Mouse (Mus musculus) liver, embryonic 15.5 days (tissue): ENCODE results near the gene Vti1a. TPM values are rescaled to one million over a fixed set of nuclear protein-coding genes. Genes with fewer than 3 reads are reported as not detected.

Experiments
- ATAC-seq: fragments of 200-750 bp; cut with Nextera tagmentation; 2 replicates; pipeline ENCODE4 v1.8.0; 2017; ENCODE audit warnings: moderate number of reproducible peaks, mild to moderate bottlenecking, moderate library complexity; ENCODE audit not compliant: insufficient read depth
- H3K27ac ChIP-seq: fragments of 300-500 bp; sonication (generic); replicated peaks from 2 replicates; pipeline ENCODE4 v1.5.1; 2015; ENCODE audit warnings: mild to moderate bottlenecking, inconsistent platforms
- H3K27me3 ChIP-seq: fragments of 300-500 bp; sonication (generic); 2 replicates; pipeline ENCODE4 v1.6.1; 2015; ENCODE audit warnings: mild to moderate bottlenecking, inconsistent platforms
- H3K36me3 ChIP-seq: fragments of 300-500 bp; sonication (generic); replicated peaks from 2 replicates; pipeline ENCODE4 v1.6.1; 2015; ENCODE audit warnings: moderate library complexity, mild to moderate bottlenecking, inconsistent platforms
- H3K4me1 ChIP-seq: fragments of 300-500 bp; sonication (generic); replicated peaks from 2 replicates; pipeline ENCODE4 v1.6.1; 2015; ENCODE audit warnings: inconsistent platforms
- H3K4me2 ChIP-seq: fragments of 300-500 bp; sonication (generic); 2 replicates; pipeline ENCODE4 v1.6.1; 2015; ENCODE audit warnings: moderate library complexity, mild to moderate bottlenecking, inconsistent platforms
- H3K4me3 ChIP-seq: fragments of 300-500 bp; sonication (generic); replicated peaks from 2 replicates; pipeline ENCODE4 v1.5.1; 2015; ENCODE audit warnings: mild to moderate bottlenecking, inconsistent platforms
- H3K9ac ChIP-seq: fragments of 300-500 bp; sonication (generic); 2 replicates; pipeline ENCODE4 v1.6.1; 2015; ENCODE audit warnings: moderate library complexity, mild to moderate bottlenecking, inconsistent platforms
- H3K9me3 ChIP-seq: fragments of 300-500 bp; sonication (generic); replicated peaks from 2 replicates; pipeline ENCODE4 v1.6.1; 2016; ENCODE audit warnings: inconsistent platforms
- WGBS: fragments of 180-500 bp; shearing (Covaris S2); methylation state at CpG from one replicate; pipeline ENCODE4 v1.1.7; 2015; ENCODE audit warnings: mixed read lengths; ENCODE audit not compliant: insufficient replicate concordance; 5-methylcytosine and 5-hydroxymethylcytosine counted together
- polyA plus RNA-seq: library from polyadenylated mRNA; unstranded; fragments of >200 nt; fragmentation: Nextera tagmentation; extraction: Ambion mirVana; gene quantifications from 2 replicates; pipeline ENCODE4 v1.2.1, GENCODE M21; 2015

The Vti1a gene
- polyA plus RNA-seq, 1 experiment from 2014 or later: 13.7 TPM

GRCm38 (mm10) chr19:55411894-55412293 is 95.8 kb downstream of the Vti1a start:
- Histone ChIP-seq H3K4me3 (no peak overlapping the region), H3K27me3 (no peaks in the 10 kb centered on the region), H3K9ac (no peak overlapping the region), H3K36me3 (0 out of 2 replicates have a peak, but pooled peaks cover 2% of the 10 kb centered on the region), H3K4me2 (no peak overlapping the region), H3K4me1 (no peaks in the 10 kb centered on the region), H3K27ac (no peak overlapping the region), H3K9me3 (no peaks in the 10 kb centered on the region)
- WGBS: 54% methylated on average over 2 of the region's 2 CpGs
- no peak for ATAC-seq

- Histone ChIP-seq H3K27ac (no peak overlapping the region), H3K4me3 (no peak overlapping the region), H3K9ac (no peak overlapping the region), H3K4me1 (no peaks in the 10 kb centered on the region), H3K4me2 (no peak overlapping the region), H3K27me3 (no peaks in the 10 kb centered on the region), H3K36me3 (0 out of 2 replicates have a peak, but pooled peaks cover 2% of the 10 kb centered on the region), H3K9me3 (no peaks in the 10 kb centered on the region)
- ATAC-seq: no peak
- WGBS: 52% methylated on average over 8 of the region's 8 CpGs
Measured at GRCm38 (mm10) chr19:55414050-55414449, 98.0 kb downstream of the Vti1a start.

DNA sequence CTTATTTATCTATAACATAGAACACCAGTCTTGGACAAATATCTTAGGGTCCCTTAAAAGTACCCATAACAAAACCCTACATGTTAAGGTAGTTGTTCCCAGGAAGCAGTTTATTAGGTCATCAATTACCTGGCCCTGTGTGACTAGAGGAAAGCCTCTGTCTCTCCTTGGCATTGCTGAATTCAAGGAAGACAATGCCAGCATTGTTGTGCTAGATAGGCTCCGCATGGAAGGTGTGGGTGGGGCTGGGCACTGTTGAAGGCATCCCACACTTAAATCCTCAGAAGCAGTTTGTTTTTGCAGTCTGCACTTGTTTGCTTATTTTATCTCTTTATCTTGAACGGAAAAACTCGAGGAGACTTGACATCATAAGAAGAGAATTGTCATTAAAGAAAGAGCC is 102.7 kb downstream of the Vti1a start:
- no peak for ATAC-seq
- Histone ChIP-seq H3K9me3 (no peaks in the 10 kb centered on the region), H3K27ac (no peak overlapping the region), H3K27me3 (no peaks in the 10 kb centered on the region), H3K4me3 (no peak overlapping the region), H3K4me2 (no peak overlapping the region), H3K36me3 (0 out of 2 replicates have a peak, but pooled peaks cover 2% of the 10 kb centered on the region), H3K4me1 (0 out of 2 replicates have a peak, but pooled peaks cover 3% of the 10 kb centered on the region), H3K9ac (no peak overlapping the region)
- 66% methylated on average over 3 of the region's 3 CpGs for WGBS

- Histone ChIP-seq H3K4me3 (no peak overlapping the region), H3K9me3 (no peaks in the 10 kb centered on the region), H3K27ac (no peak overlapping the region), H3K4me1 (0 out of 2 replicates have a peak, but pooled peaks cover 6% of the 10 kb centered on the region), H3K9ac (no peak overlapping the region), H3K4me2 (no peak overlapping the region), H3K27me3 (no peaks in the 10 kb centered on the region), H3K36me3 (0 out of 2 replicates have a peak, but pooled peaks cover 2% of the 10 kb centered on the region)
- no peak for ATAC-seq
- 68% methylated on average over 3 of the region's 3 CpGs for WGBS
Measured at GRCm38 (mm10) chr19:55419961-55420360, 103.9 kb downstream of the Vti1a start.

DNA sequence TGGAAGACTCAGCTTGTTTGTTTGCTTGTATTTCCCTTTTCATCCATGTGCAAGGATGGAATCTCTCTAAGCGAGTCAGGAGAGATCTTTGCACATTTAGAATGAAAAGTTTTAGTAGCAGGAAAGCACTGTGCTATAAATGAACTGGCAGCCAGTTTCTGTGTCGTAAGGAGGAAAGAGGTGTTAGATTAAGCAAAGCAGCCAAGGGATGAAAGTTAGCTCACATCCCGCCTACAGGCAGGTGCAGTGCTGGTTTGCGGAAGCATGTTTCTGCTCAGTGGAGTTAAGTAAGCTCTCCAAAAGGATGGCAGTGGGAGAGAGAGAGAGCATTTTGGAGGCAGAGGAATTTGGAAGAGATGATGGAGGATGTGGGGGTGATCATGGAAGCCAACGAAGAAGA is 105.7 kb downstream of the Vti1a start:
- Histone ChIP-seq H3K9me3 (no peaks in the 10 kb centered on the region), H3K4me3 (no peak overlapping the region), H3K27ac (no peak overlapping the region), H3K36me3 (no peaks in the 10 kb centered on the region), H3K9ac (no peak overlapping the region), H3K4me1 (0 out of 2 replicates have a peak, but pooled peaks cover 6% of the 10 kb centered on the region), H3K27me3 (no peaks in the 10 kb centered on the region), H3K4me2 (no peak overlapping the region)
- 83% methylated on average over 5 of the region's 5 CpGs for WGBS
- ATAC-seq: no peak

- Histone ChIP-seq H3K27ac (no peak overlapping the region), H3K4me3 (no peak overlapping the region), H3K9me3 (no peaks in the 10 kb centered on the region), H3K36me3 (no peaks in the 10 kb centered on the region), H3K4me2 (no peak overlapping the region), H3K9ac (no peak overlapping the region), H3K4me1 (0 out of 2 replicates have a peak, but pooled peaks cover 6% of the 10 kb centered on the region), H3K27me3 (no peaks in the 10 kb centered on the region)
- no peak for ATAC-seq
- 84% methylated on average over 18 of the region's 18 CpGs for WGBS
Measured at GRCm38 (mm10) chr19:55422311-55423064, 106.4 kb downstream of the Vti1a start.

DNA sequence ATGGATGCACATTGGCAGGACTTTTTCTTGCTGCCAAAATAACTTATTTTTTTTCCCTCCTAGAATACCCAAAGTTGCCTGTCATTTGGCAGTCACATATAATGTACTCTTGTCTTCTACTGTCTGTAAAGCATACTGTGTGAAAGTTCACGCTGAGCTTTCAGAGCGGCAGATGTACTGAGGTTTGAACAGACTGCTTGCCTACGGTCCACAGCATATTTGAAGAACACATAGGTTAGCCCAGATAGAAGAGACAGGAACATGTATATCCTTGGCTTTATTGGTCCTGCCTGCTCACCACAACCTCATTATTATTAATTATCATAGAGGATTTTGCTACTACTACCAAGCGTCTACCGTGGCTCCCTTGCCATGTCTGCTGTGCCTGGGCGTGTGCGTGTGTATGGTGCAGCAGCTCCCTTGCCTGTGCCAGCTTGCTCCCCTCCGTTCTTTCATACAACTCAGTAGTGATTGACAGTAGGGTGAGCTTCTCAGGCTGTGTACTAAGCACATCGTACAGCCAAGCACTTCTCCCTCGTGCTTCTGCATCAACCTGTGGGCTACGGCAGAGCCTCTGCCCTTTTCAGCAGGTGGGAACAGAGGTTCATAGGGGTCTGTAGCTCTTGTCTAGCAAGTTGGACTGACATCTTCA is 107.1 kb downstream of the Vti1a start:
- H3K9ac ChIP-seq: no peak overlapping the region
- H3K36me3 ChIP-seq: no peaks in the 10 kb centered on the region
- WGBS: 88% methylated on average over 11 of the region's 11 CpGs
- 0 out of 2 replicates have a peak, but pooled peaks cover 6% of the 10 kb centered on the region for H3K4me1 ChIP-seq
- H3K4me3 ChIP-seq: no peak overlapping the region
- H3K27me3 ChIP-seq: no peaks in the 10 kb centered on the region
- no peaks in the 10 kb centered on the region for H3K9me3 ChIP-seq
- ATAC-seq: no peak
- H3K27ac ChIP-seq: no peak overlapping the region
- no peak overlapping the region for H3K4me2 ChIP-seq

DNA sequence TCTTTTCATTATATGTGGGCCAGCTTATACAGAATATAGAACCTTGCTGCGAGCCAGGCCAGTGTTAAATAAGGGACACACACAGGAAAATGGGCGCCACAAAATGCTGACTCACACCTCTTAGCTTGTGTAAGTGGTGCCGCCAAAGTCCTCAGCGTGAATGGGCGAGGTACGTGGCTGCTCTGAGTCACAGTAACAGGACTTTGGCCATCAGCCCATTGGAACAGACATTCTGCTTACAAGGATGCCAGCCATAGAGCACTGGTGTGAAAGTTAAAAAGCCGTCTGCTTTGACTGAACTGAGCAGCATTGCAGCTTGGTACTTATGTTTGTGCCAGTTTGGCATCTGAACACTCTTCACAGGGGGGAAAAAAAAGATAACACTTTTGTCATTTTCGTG is 107.9 kb downstream of the Vti1a start:
- Histone ChIP-seq H3K9ac (no peak overlapping the region), H3K27ac (no peak overlapping the region), H3K4me1 (0 out of 2 replicates have a peak, but pooled peaks cover 6% of the 10 kb centered on the region), H3K4me3 (no peak overlapping the region), H3K36me3 (no peaks in the 10 kb centered on the region), H3K9me3 (no peaks in the 10 kb centered on the region), H3K27me3 (no peaks in the 10 kb centered on the region), H3K4me2 (no peak overlapping the region)
- ATAC-seq: peak; percentile 37; the same call in 1 of the 2 replicates
- WGBS: 46% methylated on average over 8 of the region's 8 CpGs

DNA sequence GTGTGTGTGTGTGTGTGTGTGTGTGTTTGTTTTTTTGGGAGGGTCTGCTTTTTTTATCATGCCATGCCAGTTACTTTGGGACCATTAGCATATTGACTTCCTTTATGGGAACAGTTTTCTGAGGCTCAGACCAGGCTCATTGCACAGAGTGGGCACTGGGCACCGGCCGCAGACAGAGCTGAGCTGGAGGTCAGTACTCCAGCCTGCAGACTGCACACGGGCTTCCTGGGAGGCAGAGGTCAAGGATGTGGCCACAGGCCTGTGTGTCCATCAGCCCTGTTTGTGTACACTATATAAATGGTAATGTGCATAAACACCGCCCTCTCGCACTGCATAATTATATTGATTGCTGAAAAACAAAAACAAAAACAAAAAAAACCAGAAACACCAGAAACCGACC is 108.4 kb downstream of the Vti1a start:
- H3K4me1 ChIP-seq: 0 out of 2 replicates have a peak, but pooled peaks cover 6% of the 10 kb centered on the region
- no peaks in the 10 kb centered on the region for H3K27me3 ChIP-seq
- no peaks in the 10 kb centered on the region for H3K36me3 ChIP-seq
- ATAC-seq: no peak
- H3K4me3 ChIP-seq: no peak overlapping the region
- WGBS: 72% methylated on average over 6 of the region's 6 CpGs
- no peaks in the 10 kb centered on the region for H3K9me3 ChIP-seq
- no peak overlapping the region for H3K9ac ChIP-seq
- H3K4me2 ChIP-seq: no peak overlapping the region
- no peak overlapping the region for H3K27ac ChIP-seq

GRCm38 (mm10) chr19:55440306-55440705 is 124.2 kb downstream of the Vti1a start:
- no peak overlapping the region for H3K27ac ChIP-seq
- no peaks in the 10 kb centered on the region for H3K36me3 ChIP-seq
- H3K4me2 ChIP-seq: no peak overlapping the region
- WGBS: 66% methylated on average over 3 of the region's 3 CpGs
- H3K27me3 ChIP-seq: no peaks in the 10 kb centered on the region
- no peak overlapping the region for H3K9ac ChIP-seq
- no peaks in the 10 kb centered on the region for H3K9me3 ChIP-seq
- no peaks in the 10 kb centered on the region for H3K4me1 ChIP-seq
- ATAC-seq: no peak
- H3K4me3 ChIP-seq: no peak overlapping the region

GRCm38 (mm10) chr19:55443618-55444017 is 127.5 kb downstream of the Vti1a start:
- Histone ChIP-seq H3K9me3 (no peaks in the 10 kb centered on the region), H3K36me3 (no peaks in the 10 kb centered on the region), H3K9ac (no peak overlapping the region), H3K27ac (no peak overlapping the region), H3K4me1 (no peaks in the 10 kb centered on the region), H3K4me3 (no peak overlapping the region), H3K4me2 (no peak overlapping the region), H3K27me3 (no peaks in the 10 kb centered on the region)
- 81% methylated on average over 8 of the region's 8 CpGs for WGBS
- no peak for ATAC-seq
